Mouse (Mus musculus) heart, embryonic 15.5 days (tissue): Measurements from ENCODE around the gene Serpinb6b. TPM values are rescaled to one million over a fixed set of nuclear protein-coding genes. Genes with fewer than 3 reads are reported as not detected.
"Not testable (repeated sequence)": the region's sequence is repeated elsewhere in the genome, so short reads cannot be mapped to it uniquely, and the experiment has no call there.

Experiments used
- ATAC-seq: fragments of 200-750 bp; cut with Nextera tagmentation; replicated peaks from 2 replicates; pipeline ENCODE4 v1.8.0; 2017; ENCODE audit warnings: low read depth, moderate TSS enrichment; ENCODE audit not compliant: insufficient number of reproducible peaks, insufficient read depth, low FRiP score
- H3K27ac ChIP-seq: fragments of 300-500 bp; sonication (generic); 2 replicates; pipeline ENCODE4 v1.5.1; 2015; ENCODE audit warnings: mild to moderate bottlenecking, inconsistent platforms
- H3K27me3 ChIP-seq: fragments of 300-500 bp; sonication (generic); 2 replicates; pipeline ENCODE4 v1.6.1; 2015; ENCODE audit warnings: inconsistent platforms
- H3K36me3 ChIP-seq: fragments of 300-500 bp; sonication (generic); 2 replicates; pipeline ENCODE4 v1.6.1; 2015; ENCODE audit warnings: mild to moderate bottlenecking, inconsistent platforms
- H3K4me1 ChIP-seq: fragments of 300-500 bp; sonication (generic); replicated peaks from 2 replicates; pipeline ENCODE4 v1.6.1; 2015; ENCODE audit warnings: inconsistent platforms
- H3K4me2 ChIP-seq: fragments of 300-500 bp; sonication (generic); 2 replicates; pipeline ENCODE4 v1.6.1; 2015; ENCODE audit warnings: inconsistent platforms, mild to moderate bottlenecking, moderate library complexity
- H3K4me3 ChIP-seq: fragments of 300-500 bp; sonication (generic); 2 replicates; pipeline ENCODE4 v1.5.1; 2015; ENCODE audit warnings: mild to moderate bottlenecking, inconsistent platforms
- H3K9ac ChIP-seq: fragments of 300-500 bp; sonication (generic); 2 replicates; pipeline ENCODE4 v1.6.1; 2015; ENCODE audit warnings: mild to moderate bottlenecking, inconsistent platforms
- H3K9me3 ChIP-seq: fragments of 300-500 bp; sonication (generic); replicated peaks from 2 replicates; pipeline ENCODE4 v1.6.1; 2016; ENCODE audit warnings: inconsistent platforms
- WGBS: fragments of 180-500 bp; shearing (Covaris S2); methylation state at CpG from one replicate; pipeline ENCODE4 v1.1.7; 2015; ENCODE audit warnings: mixed read lengths; 5-methylcytosine and 5-hydroxymethylcytosine counted together
- polyA plus RNA-seq: library from polyadenylated mRNA; unstranded; fragments of >200 nt; fragmentation: Nextera tagmentation; extraction: Ambion mirVana; gene quantifications from 2 replicates; pipeline ENCODE4 v1.2.1, GENCODE M21; 2015

Gene Serpinb6b
- polyA plus RNA-seq: 20.0 and 20.6 TPM in 2 replicates

DNA sequence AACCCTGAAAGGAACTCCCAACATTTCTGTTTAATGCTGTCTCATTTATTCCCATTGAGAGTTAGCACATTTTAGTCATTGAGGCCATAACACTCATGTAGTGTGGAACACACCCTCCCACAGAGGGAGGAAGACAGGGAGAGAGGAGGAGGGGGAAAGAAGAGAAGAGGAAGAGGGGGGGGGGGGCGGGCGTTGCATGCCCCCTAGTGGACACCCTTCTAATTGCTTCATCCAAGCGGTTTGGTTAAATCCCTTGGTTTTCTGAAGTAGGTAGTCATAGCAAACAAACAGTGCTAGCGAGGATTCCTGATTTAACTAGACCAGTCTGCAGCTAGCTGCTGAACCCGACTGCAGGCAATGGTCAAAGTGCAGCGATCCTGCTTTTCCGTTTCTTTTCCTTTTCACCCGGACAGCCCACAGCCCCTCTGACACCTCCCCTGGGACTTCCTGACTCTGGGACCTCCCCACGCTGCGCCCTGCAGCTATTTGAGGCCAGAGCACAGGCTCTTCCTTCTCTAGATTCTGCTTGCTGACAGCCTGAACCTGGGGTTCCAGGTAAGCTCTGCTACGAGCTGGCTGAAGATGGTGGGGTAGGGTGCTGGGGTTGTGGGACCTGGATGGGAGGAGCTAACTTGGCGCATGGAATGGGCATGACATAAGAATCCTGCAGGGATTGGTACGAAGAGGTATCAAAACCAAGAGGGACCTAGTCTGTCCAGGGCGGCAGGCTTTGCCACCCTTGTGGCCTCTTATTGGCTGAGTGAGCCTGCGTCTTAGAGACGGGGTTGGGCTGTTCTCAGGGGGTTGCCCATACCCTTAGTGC is at the start of gene Serpinb6b:
Gene Serpinb6b (plus strand): TSS at position 221 of the 823 bp plus-strand sequence.
- no peaks in the 10 kb centered on the region for H3K36me3 ChIP-seq
- peak within 1 kb of the TSS; percentile 60 for H3K27ac ChIP-seq
- peak; percentile 57 for ATAC-seq
- WGBS: 25% methylated on average over 16 of the region's 16 CpGs
- peaks cover 35% of the 10 kb centered on the region for H3K4me1 ChIP-seq
- H3K4me3 ChIP-seq: peak within 1 kb of the TSS; percentile 53
- H3K9ac ChIP-seq: peak within 1 kb of the TSS; percentile 61
- no peaks in the 10 kb centered on the region for H3K27me3 ChIP-seq
- H3K4me2 ChIP-seq: peak within 1 kb of the TSS; percentile 70
- no peaks in the 10 kb centered on the region for H3K9me3 ChIP-seq

DNA sequence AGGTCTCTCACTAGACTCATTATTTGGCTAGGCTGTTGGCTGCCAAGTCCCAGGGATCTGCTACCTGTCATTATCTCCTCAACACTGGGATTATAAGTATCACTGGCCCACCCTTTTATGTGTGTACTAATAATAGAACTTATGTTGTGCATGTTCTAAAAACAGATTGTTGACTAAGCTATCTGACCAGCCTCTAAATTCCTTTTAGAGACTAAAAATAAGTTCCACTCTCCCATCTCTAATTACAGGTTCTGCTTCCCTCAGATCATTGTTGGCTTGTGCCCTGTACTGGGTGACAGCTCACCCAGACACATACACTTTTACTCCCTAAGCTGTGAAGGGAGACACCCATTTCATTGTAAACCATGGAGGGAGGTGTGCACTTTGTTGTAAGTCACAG is 42.4 kb upstream of the Serpinb6b start:
- Histone ChIP-seq H3K9ac (no peak overlapping the region), H3K9me3 (no peaks in the 10 kb centered on the region), H3K27me3 (no peaks in the 10 kb centered on the region), H3K36me3 (no peaks in the 10 kb centered on the region), H3K4me1 (peaks cover 24% of the 10 kb centered on the region), H3K27ac (peak overlapping the region; percentile 89), H3K4me3 (no peak overlapping the region), H3K4me2 (peak overlapping the region; percentile 32)
- ATAC-seq: peak; percentile 80

DNA sequence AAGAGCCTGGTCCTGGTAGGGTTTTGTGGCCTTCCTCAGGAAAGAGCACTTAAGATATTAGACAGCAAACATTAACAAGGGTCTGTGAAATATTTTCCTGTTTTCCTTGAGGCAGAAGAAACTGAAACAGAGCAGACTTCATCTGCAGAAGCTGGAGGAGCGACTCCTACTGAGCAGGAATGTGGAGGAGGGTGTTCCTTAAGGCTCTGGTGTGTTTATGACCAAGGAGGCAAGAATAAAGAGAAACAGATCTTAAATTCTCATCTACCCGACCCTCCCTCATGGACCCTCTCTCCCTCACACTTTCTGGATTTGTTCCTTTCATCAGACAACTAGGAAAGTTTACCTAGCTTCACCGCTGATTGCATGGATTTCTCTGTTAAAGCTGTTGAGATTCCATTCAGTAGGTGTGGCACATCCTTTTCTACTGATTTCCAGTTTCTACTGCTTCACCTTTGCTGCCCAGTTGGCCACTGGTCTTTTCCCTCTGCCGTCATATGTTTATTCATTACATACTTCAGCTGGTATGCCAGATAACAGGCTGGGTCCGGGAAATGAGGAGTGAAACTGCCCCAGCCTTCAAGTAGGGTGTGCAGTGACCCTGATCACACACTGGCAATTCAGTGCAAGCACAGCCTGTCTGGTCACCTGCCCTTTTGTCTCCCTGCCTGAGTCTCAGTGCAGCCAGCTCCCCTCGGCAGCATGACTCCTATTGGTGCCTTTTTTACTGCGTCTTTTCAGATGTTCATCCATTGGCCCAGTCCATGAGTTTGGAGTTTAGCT is 40.2 kb upstream of the Serpinb6b start:
- 24% methylated on average over 7 of the region's 7 CpGs for WGBS
- Histone ChIP-seq H3K27me3 (no peaks in the 10 kb centered on the region), H3K36me3 (no peaks in the 10 kb centered on the region), H3K27ac (peak overlapping the region; percentile 89), H3K9ac (no peak overlapping the region), H3K4me2 (0 out of 2 replicates have a peak overlapping the region, but pooled peaks have one; percentile 4), H3K9me3 (no peaks in the 10 kb centered on the region), H3K4me1 (peaks cover 24% of the 10 kb centered on the region), H3K4me3 (no peak overlapping the region)
- peak; percentile 75 for ATAC-seq

DNA sequence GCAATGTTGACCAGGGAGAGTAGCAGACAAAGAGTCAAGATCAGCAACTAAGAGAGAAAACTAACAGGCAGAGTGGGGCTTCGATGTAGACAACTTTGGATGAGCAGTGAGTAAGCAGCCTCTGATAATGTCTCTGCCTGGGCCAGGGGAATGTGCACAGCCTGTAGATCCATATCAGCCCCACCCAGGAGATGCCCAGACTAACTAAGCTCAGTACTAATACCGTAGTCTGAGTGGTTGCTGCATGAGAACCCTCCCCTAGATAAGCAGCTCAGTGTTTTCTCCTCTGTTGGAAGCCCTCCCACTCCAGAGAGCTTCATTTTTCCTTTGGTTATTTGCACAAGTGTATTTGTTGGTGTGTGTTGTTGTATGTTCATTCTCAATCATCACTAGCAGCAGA is 38.3 kb upstream of the Serpinb6b start:
- 45% methylated on average over 2 of the region's 2 CpGs for WGBS
- Histone ChIP-seq H3K9me3 (no peaks in the 10 kb centered on the region), H3K36me3 (no peaks in the 10 kb centered on the region), H3K4me2 (no peak overlapping the region), H3K4me1 (peaks cover 24% of the 10 kb centered on the region), H3K9ac (no peak overlapping the region), H3K27ac (peak overlapping the region; percentile 52), H3K4me3 (no peak overlapping the region), H3K27me3 (no peaks in the 10 kb centered on the region)
- no peak for ATAC-seq

DNA sequence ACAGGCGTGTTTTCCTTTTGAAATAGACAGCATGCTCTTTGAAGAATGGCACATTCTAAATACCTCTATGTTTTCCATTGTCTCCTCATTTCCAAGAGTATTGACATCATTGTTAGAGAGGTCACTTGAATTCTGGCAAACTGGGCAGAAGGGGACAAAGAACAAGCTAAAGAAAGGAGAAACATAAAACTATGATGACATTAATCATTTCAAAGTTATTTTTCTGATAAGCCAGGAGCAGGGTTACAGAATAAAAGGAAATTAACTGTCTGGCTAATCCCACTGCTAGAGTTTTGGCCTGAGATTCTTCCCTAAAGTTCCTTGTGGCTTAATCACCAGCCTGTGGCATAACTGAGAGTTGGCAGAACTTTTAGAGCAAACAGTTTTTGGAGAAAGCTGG is 37.8 kb upstream of the Serpinb6b start:
- WGBS: 53% methylated on average over 1 of the region's 1 CpGs
- Histone ChIP-seq H3K4me3 (no peak overlapping the region), H3K27ac (peak overlapping the region; percentile 52), H3K4me1 (peaks cover 24% of the 10 kb centered on the region), H3K9me3 (no peaks in the 10 kb centered on the region), H3K27me3 (no peaks in the 10 kb centered on the region), H3K36me3 (no peaks in the 10 kb centered on the region), H3K4me2 (no peak overlapping the region), H3K9ac (no peak overlapping the region)
- ATAC-seq: no peak

DNA sequence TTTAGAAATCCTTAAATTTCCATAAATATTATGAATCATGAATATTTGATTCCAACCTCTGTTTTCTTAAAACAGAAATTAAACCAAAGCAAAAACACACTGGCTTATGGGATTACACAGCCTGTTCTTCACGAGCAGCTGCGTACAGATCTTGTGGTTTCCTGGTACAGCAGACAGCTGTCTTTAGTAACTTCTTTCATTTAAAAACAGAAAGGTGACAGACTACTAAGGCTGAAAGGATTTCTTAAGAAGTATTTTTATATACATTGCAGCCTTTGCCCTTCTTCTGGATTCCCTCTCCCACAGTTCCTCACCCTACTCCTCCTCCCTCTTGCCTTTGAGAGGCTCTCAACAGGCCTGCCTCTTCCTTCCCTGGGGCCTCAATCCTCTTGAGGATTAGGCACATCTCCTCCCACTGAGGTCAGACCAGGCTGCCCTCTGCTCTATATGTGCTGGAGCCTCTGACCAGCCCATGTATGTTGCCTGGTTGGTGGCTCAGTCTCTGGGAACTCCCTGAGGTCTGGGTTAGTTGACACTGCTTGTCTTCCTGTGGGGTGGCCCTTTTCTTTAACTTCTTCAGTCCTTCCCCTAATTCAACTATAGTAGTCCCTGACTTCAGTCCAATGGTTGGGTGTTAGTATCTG is 35.8 kb upstream of the Serpinb6b start:
- Histone ChIP-seq H3K4me1 (peaks cover 24% of the 10 kb centered on the region), H3K27ac (no peak overlapping the region), H3K9ac (no peak overlapping the region), H3K27me3 (no peaks in the 10 kb centered on the region), H3K4me3 (no peak overlapping the region), H3K36me3 (no peaks in the 10 kb centered on the region), H3K9me3 (no peaks in the 10 kb centered on the region), H3K4me2 (no peak overlapping the region)
- 68% methylated on average over 2 of the region's 2 CpGs for WGBS
- ATAC-seq: no peak

DNA sequence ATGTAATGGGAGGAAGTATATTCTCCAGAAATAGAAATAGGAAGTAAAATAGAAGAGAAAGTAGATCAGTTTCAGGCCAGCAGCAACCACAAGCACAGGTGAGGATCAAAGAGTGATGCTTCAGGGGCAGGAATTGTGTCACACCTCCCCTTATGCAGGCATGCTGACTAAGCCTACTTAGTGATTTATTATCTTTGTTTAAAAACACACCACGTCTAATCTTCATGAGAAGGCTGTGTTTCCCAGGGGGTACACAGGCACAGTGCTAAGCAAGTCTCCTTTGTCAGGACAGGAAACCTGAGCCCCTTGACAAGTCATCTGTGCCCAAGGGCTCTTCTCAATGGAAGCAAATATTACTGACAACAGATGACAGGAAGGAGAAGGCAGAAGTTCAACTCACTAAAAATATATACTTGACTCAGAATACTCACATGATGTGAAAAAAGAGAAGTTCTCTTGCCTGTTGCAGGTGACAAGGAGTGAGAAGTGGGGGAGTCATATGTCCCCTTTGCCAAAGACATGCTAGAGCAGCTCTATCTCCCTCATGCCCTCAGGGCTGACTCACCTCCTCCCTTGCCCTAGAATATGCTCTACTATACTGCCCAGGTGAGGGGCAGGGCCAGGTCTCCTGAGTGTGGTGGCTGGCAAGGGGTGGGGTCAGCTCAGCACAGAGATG is 30.2 kb upstream of the Serpinb6b start:
- Histone ChIP-seq H3K4me1 (peaks cover 9% of the 10 kb centered on the region), H3K27me3 (no peaks in the 10 kb centered on the region), H3K27ac (no peak overlapping the region), H3K4me3 (no peak overlapping the region), H3K36me3 (no peaks in the 10 kb centered on the region), H3K4me2 (no peak overlapping the region), H3K9ac (no peak overlapping the region), H3K9me3 (no peaks in the 10 kb centered on the region)
- no peak for ATAC-seq
- WGBS: 10% methylated on average over 1 of the region's 1 CpGs

DNA sequence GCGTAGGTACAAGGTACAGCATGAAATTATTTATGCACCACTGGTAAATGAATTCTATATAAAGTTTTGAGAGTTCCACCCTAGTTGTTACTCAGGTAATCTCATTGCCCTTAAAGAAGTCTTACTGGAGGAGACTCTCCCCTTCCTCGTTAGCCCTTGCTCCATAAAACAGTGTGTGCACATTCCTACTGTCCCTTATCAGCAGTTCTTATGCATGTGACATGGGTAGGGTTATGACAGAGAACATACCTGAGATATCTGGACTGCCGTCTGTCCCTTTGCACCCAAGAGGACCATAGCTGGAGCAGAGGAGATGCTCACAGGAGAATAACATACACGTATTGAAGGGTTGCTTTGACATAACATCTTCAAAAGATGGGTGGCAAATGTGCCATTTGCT is 26.7 kb upstream of the Serpinb6b start:
- H3K4me1 ChIP-seq, H3K9me3 ChIP-seq, H3K27me3 ChIP-seq, ATAC-seq, H3K27ac ChIP-seq, H3K4me3 ChIP-seq, H3K4me2 ChIP-seq, H3K36me3 ChIP-seq, H3K9ac ChIP-seq: not testable (repeated sequence)
- 50% methylated on average over 4 of the region's 4 CpGs for WGBS

DNA sequence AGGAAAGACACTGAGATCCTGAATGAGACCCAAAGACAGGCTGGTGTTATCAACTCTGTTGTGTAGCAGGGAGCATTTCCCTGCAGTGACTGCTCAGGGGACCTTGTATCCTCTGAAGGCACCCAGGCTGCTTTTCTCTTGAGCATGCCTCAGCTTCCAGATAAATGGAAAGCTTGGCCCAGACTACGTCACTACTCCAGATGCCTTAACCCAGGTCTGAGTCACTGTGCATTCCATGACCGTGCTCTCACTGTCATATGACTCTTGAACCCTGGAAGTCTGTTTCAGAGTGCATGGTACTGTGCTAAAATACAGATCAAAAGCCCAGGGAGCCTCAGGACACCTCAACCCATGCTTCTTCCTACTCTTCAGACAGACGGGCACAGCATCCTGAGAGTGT is 25.8 kb upstream of the Serpinb6b start:
- not testable (repeated sequence) for H3K4me2 ChIP-seq, ATAC-seq, H3K9me3 ChIP-seq, H3K4me3 ChIP-seq, H3K9ac ChIP-seq, H3K36me3 ChIP-seq, H3K4me1 ChIP-seq, H3K27me3 ChIP-seq
- 36% methylated on average over 3 of the region's 3 CpGs for WGBS
- H3K27ac ChIP-seq: peak overlapping the region; percentile 49; the same call in 1 of the 2 replicates

DNA sequence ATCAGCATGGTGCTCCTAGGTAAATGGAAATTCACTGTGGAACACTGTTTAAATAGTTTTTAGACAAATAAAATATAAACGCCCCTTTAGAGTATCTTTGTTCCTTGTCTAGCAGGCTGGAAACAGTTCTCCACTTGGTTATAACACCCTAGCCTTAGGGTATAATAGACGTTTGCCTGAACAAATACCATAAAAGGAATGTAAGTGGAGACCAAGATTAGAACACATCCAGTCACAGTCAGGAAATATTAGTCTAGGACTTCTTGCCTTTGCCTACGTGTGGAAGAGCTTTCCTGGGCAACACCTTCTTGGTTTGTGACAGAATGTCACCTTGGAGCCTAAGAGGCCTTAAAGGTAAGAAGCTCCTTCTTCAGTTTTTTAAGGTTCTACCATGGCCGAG is 8.5 kb upstream of the Serpinb6b start:
- WGBS: 50% methylated on average over 4 of the region's 4 CpGs
- no peak for ATAC-seq
- no peaks in the 10 kb centered on the region for H3K27me3 ChIP-seq
- H3K4me1 ChIP-seq: peaks cover 8% of the 10 kb centered on the region
- no peak overlapping the region for H3K4me3 ChIP-seq
- no peak overlapping the region for H3K27ac ChIP-seq
- no peaks in the 10 kb centered on the region for H3K36me3 ChIP-seq
- H3K9me3 ChIP-seq: no peaks in the 10 kb centered on the region
- H3K9ac ChIP-seq: no peak overlapping the region
- no peak overlapping the region for H3K4me2 ChIP-seq

DNA sequence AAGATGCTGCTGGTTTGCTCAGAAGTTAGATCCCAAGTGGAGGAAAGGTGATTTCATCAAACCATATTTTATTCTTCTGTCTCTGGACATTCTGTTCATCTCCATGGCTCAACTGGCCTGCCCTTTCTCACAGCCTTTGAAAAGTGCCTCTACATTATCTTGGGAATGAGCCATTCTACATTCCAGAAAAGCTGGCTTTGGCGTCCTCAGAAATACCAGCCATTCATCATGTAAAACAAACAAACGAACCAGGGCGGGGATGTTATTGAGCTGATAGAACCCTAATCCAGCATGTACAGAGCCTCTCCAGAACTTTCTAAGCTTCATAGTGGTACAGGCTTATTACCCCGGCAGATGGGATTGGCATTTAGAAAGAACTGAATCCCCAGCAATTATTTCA is 7.1 kb upstream of the Serpinb6b start:
- H3K4me1 ChIP-seq: peaks cover 18% of the 10 kb centered on the region
- H3K4me3 ChIP-seq: no peak overlapping the region
- WGBS: 34% methylated on average over 4 of the region's 4 CpGs
- ATAC-seq: no peak; the same call in 1 of the 2 replicates
- H3K27me3 ChIP-seq: no peaks in the 10 kb centered on the region
- no peaks in the 10 kb centered on the region for H3K9me3 ChIP-seq
- no peak overlapping the region for H3K9ac ChIP-seq
- H3K27ac ChIP-seq: peak overlapping the region; percentile 72
- H3K36me3 ChIP-seq: no peaks in the 10 kb centered on the region
- H3K4me2 ChIP-seq: no peak overlapping the region
